Mouse (Mus musculus): ENCODE results near the gene Fgf2. TPM values are rescaled to one million over a fixed set of nuclear protein-coding genes. Genes with fewer than 3 reads are reported as not detected.
A peak's percentile ranks its signal among the peaks of the same experiment; 100 is the strongest.

The Fgf2 gene
- polyA plus RNA-seq (2016; fragmentation: Nextera tagmentation; extraction: Ambion mirVana), result 2.3 and 3.1 TPM in 2 replicates

- no peak within 1 kb of the TSS for H3K27ac ChIP-seq (ENCODE audit: poor library complexity, severe bottlenecking)
- 1% methylated on average over 61 of the region's 75 CpGs for WGBS
- peaks cover 51% of the 10 kb centered on the region for H3K27me3 ChIP-seq (replicated peaks)
Observed at GRCm38 (mm10) chr3:37348221-37349165, at the start of gene Fgf2. Fgf2 (plus strand) TSS chr3:37348346.

GRCm38 (mm10) chr3:37299470-37299869, 48.7 kb upstream of the Fgf2 start:
- no peaks in the 10 kb centered on the region for H3K27me3 ChIP-seq (replicated peaks)
- no peak for ATAC-seq (ENCODE audit: insufficient number of reproducible peaks, low FRiP score)
- no peaks in the 10 kb centered on the region for H3K36me3 ChIP-seq
- 0 out of 2 replicates have a peak, but pooled peaks cover 3% of the 10 kb centered on the region for H3K4me1 ChIP-seq (replicated peaks)
- H3K4me2 ChIP-seq, result no peak overlapping the region
- no peaks in the 10 kb centered on the region for H3K9me3 ChIP-seq (replicated peaks)
- H3K27ac ChIP-seq (ENCODE audit: poor library complexity, severe bottlenecking), result no peak overlapping the region
- 68% methylated on average over 3 of the region's 3 CpGs for WGBS
- H3K4me3 ChIP-seq, result no peak overlapping the region
- H3K9ac ChIP-seq, result no peak overlapping the region

More at GRCm38 (mm10) chr3:37348221-37349165, at the start of gene Fgf2:
- peaks cover 13% of the 10 kb centered on the region for H3K4me1 ChIP-seq (replicated peaks)
- peak within 1 kb of the TSS; percentile 100 for H3K4me2 ChIP-seq
- H3K9me3 ChIP-seq (replicated peaks), result no peaks in the 10 kb centered on the region
- peak within 1 kb of the TSS; percentile 72 for H3K4me3 ChIP-seq
- H3K9ac ChIP-seq, result peak within 1 kb of the TSS; percentile 76
- H3K36me3 ChIP-seq, result no peaks in the 10 kb centered on the region
- ATAC-seq (ENCODE audit: insufficient number of reproducible peaks, low FRiP score), result peak; percentile 42

GRCm38 (mm10) chr3:37302685-37303084, 45.5 kb upstream of the Fgf2 start:
- Histone ChIP-seq H3K4me3 (no peak overlapping the region), H3K9ac (no peak overlapping the region), H3K27ac (ENCODE audit: poor library complexity, severe bottlenecking) (no peak overlapping the region), H3K27me3 (replicated peaks) (no peaks in the 10 kb centered on the region), H3K9me3 (replicated peaks) (0 out of 2 replicates have a peak, but pooled peaks cover 4% of the 10 kb centered on the region), H3K36me3 (no peaks in the 10 kb centered on the region), H3K4me2 (no peak overlapping the region), H3K4me1 (replicated peaks) (0 out of 2 replicates have a peak, but pooled peaks cover 3% of the 10 kb centered on the region)
- 31% methylated on average over 12 of the region's 12 CpGs for WGBS
- ATAC-seq (ENCODE audit: insufficient number of reproducible peaks, low FRiP score), result no peak

- no peaks in the 10 kb centered on the region for H3K36me3 ChIP-seq
- no peaks in the 10 kb centered on the region for H3K27me3 ChIP-seq (replicated peaks)
- 0 out of 2 replicates have a peak, but pooled peaks cover 4% of the 10 kb centered on the region for H3K9me3 ChIP-seq (replicated peaks)
- no peak overlapping the region for H3K4me2 ChIP-seq
- no peak overlapping the region for H3K27ac ChIP-seq (ENCODE audit: poor library complexity, severe bottlenecking)
- WGBS, result 40% methylated on average over 8 of the region's 8 CpGs
- no peak overlapping the region for H3K4me3 ChIP-seq
- H3K9ac ChIP-seq, result no peak overlapping the region
- ATAC-seq (ENCODE audit: insufficient number of reproducible peaks, low FRiP score), result no peak
- 0 out of 2 replicates have a peak, but pooled peaks cover 3% of the 10 kb centered on the region for H3K4me1 ChIP-seq (replicated peaks)
Observed at GRCm38 (mm10) chr3:37303392-37304139, 44.6 kb upstream of the Fgf2 start.

GRCm38 (mm10) chr3:37311897-37312369, 36.2 kb upstream of the Fgf2 start:
- no peak overlapping the region for H3K27ac ChIP-seq (ENCODE audit: poor library complexity, severe bottlenecking)
- no peaks in the 10 kb centered on the region; the same call in 1 of the 2 replicates for H3K9me3 ChIP-seq (replicated peaks)
- 2% methylated on average over 10 of the region's 10 CpGs for WGBS

GRCm38 (mm10) chr3:37312370-37312941, 35.7 kb upstream of the Fgf2 start, which contains the start of the genes Bbs12 and Cetn4:
Bbs12 (plus strand) TSS chr3:37312554.
Cetn4 (minus strand) TSS chr3:37312708.
- ATAC-seq (ENCODE audit: insufficient number of reproducible peaks, low FRiP score), result peak; percentile 99
- Histone ChIP-seq H3K9ac (peak within 1 kb of the TSS; percentile 92), H3K4me1 (replicated peaks) (peaks cover 9% of the 10 kb centered on the region; the same call in 1 of the 2 replicates), H3K4me2 (peak within 1 kb of the TSS; percentile 93), H3K9me3 (replicated peaks) (no peaks in the 10 kb centered on the region; the same call in 1 of the 2 replicates), H3K36me3 (no peaks in the 10 kb centered on the region), H3K27me3 (replicated peaks) (no peaks in the 10 kb centered on the region), H3K27ac (ENCODE audit: poor library complexity, severe bottlenecking) (0 out of 2 replicates have a peak within 1 kb of the TSS, but pooled peaks have one; percentile 19), H3K4me3 (peak within 1 kb of the TSS; percentile 90)
- WGBS, result under 1% methylated on average over 53 of the region's 54 CpGs

More at GRCm38 (mm10) chr3:37311897-37312369, 36.2 kb upstream of the Fgf2 start:
- Histone ChIP-seq H3K27me3 (replicated peaks) (no peaks in the 10 kb centered on the region), H3K36me3 (no peaks in the 10 kb centered on the region), H3K4me3 (peak overlapping the region; percentile 90), H3K4me1 (replicated peaks) (peaks cover 9% of the 10 kb centered on the region; the same call in 1 of the 2 replicates), H3K4me2 (peak overlapping the region; percentile 93), H3K9ac (peak overlapping the region; percentile 92)
- peak; percentile 52; the same call in 1 of the 2 replicates for ATAC-seq (ENCODE audit: insufficient number of reproducible peaks, low FRiP score)

GRCm38 (mm10) chr3:37313371-37313770, 34.8 kb upstream of the Fgf2 start:
- H3K36me3 ChIP-seq, result no peaks in the 10 kb centered on the region
- H3K27me3 ChIP-seq (replicated peaks), result no peaks in the 10 kb centered on the region
- no peak overlapping the region for H3K27ac ChIP-seq (ENCODE audit: poor library complexity, severe bottlenecking)
- H3K9me3 ChIP-seq (replicated peaks), result no peaks in the 10 kb centered on the region; the same call in 1 of the 2 replicates
- H3K9ac ChIP-seq, result peak overlapping the region; percentile 51; the same call in 1 of the 2 replicates
- H3K4me1 ChIP-seq (replicated peaks), result peaks cover 9% of the 10 kb centered on the region; the same call in 1 of the 2 replicates
- 26% methylated on average over 1 of the region's 1 CpGs for WGBS
- ATAC-seq (ENCODE audit: insufficient number of reproducible peaks, low FRiP score), result no peak
- peak overlapping the region; percentile 90 for H3K4me3 ChIP-seq
- peak overlapping the region; percentile 93 for H3K4me2 ChIP-seq

GRCm38 (mm10) chr3:37316233-37316632, 31.9 kb upstream of the Fgf2 start:
- H3K36me3 ChIP-seq, result peaks cover 18% of the 10 kb centered on the region
- no peak for ATAC-seq (ENCODE audit: insufficient number of reproducible peaks, low FRiP score)
- no peak overlapping the region for H3K4me3 ChIP-seq
- H3K4me1 ChIP-seq (replicated peaks), result peaks cover 9% of the 10 kb centered on the region; the same call in 1 of the 2 replicates
- no peak overlapping the region for H3K27ac ChIP-seq (ENCODE audit: poor library complexity, severe bottlenecking)
- H3K4me2 ChIP-seq, result no peak overlapping the region
- no peak overlapping the region for H3K9ac ChIP-seq
- 97% methylated on average over 1 of the region's 1 CpGs for WGBS
- H3K9me3 ChIP-seq (replicated peaks), result no peaks in the 10 kb centered on the region; the same call in 1 of the 2 replicates
- H3K27me3 ChIP-seq (replicated peaks), result no peaks in the 10 kb centered on the region

GRCm38 (mm10) chr3:37324310-37324709, 23.8 kb upstream of the Fgf2 start:
- H3K4me3 ChIP-seq, result no peak overlapping the region
- no peak overlapping the region for H3K27ac ChIP-seq (ENCODE audit: poor library complexity, severe bottlenecking)
- no peaks in the 10 kb centered on the region for H3K4me1 ChIP-seq (replicated peaks)
- H3K27me3 ChIP-seq (replicated peaks), result no peaks in the 10 kb centered on the region
- no peaks in the 10 kb centered on the region for H3K9me3 ChIP-seq (replicated peaks)
- WGBS, result 43% methylated on average over 3 of the region's 3 CpGs
- H3K9ac ChIP-seq, result no peak overlapping the region
- no peak for ATAC-seq (ENCODE audit: insufficient number of reproducible peaks, low FRiP score)
- H3K36me3 ChIP-seq, result peaks cover 14% of the 10 kb centered on the region
- H3K4me2 ChIP-seq, result no peak overlapping the region

- no peak overlapping the region for H3K27ac ChIP-seq (ENCODE audit: poor library complexity, severe bottlenecking)
- H3K4me1 ChIP-seq (replicated peaks), result no peaks in the 10 kb centered on the region
- no peak overlapping the region for H3K4me3 ChIP-seq
- 66% methylated on average over 5 of the region's 5 CpGs for WGBS
- ATAC-seq (ENCODE audit: insufficient number of reproducible peaks, low FRiP score), result no peak
- no peaks in the 10 kb centered on the region for H3K27me3 ChIP-seq (replicated peaks)
- H3K9me3 ChIP-seq (replicated peaks), result no peaks in the 10 kb centered on the region
- no peak overlapping the region for H3K9ac ChIP-seq
- H3K36me3 ChIP-seq, result peaks cover 6% of the 10 kb centered on the region
- H3K4me2 ChIP-seq, result no peak overlapping the region
Observed at GRCm38 (mm10) chr3:37325317-37326112, 22.6 kb upstream of the Fgf2 start.

Measured in heart, embryonic 12.5 days (tissue).